Mouse (Mus musculus) hindbrain, embryonic 10.5 days (tissue): ENCODE measurements at regions not wholly inside any gene's neighbourhood (a gene's known extent, or its start where the extent isn't known, plus 50 kb on each side); places are given as distances from the start of the nearest gene placed in this dataset.

ENCODE experiments used
- DNase-seq: peaks from one replicate; pipeline ENCODE4 v3.0.0-alpha.2; 2017; ENCODE audit warnings: low spot score
- H3K27ac ChIP-seq: fragments of 300-500 bp; sonication (generic); 2 replicates; pipeline ENCODE4 v1.5.1; 2016; ENCODE audit warnings: mild to moderate bottlenecking, moderate library complexity
- H3K27me3 ChIP-seq: fragments of 300-500 bp; sonication (generic); 2 replicates; pipeline ENCODE4 v1.6.1; 2016; ENCODE audit warnings: mild to moderate bottlenecking; ENCODE audit not compliant: poor library complexity, insufficient read depth, severe bottlenecking
- H3K36me3 ChIP-seq: fragments of 300-500 bp; sonication (generic); 2 replicates; pipeline ENCODE4 v1.6.1; 2016; ENCODE audit warnings: mild to moderate bottlenecking, moderate library complexity
- H3K4me1 ChIP-seq: fragments of 300-500 bp; sonication (generic); replicated peaks from 2 replicates; pipeline ENCODE4 v1.6.1; 2016; ENCODE audit warnings: mild to moderate bottlenecking
- H3K4me3 ChIP-seq: fragments of 300-500 bp; sonication (generic); 2 replicates; pipeline ENCODE4 v1.5.1; 2016; ENCODE audit warnings: mild to moderate bottlenecking, moderate library complexity
- H3K9me3 ChIP-seq: fragments of 300-500 bp; sonication (generic); 2 replicates; pipeline ENCODE4 v1.6.1; 2016; ENCODE audit warnings: mild to moderate bottlenecking, moderate library complexity
- WGBS: fragments of 180-500 bp; shearing (Covaris S2); methylation state at CpG from one replicate; pipeline ENCODE4 v1.1.7; 2016; 5-methylcytosine and 5-hydroxymethylcytosine counted together

GRCm38 (mm10) chr10:17366042-17366740, 356.8 kb upstream of the Cited2 start:
- H3K27me3 ChIP-seq: no peaks in the 10 kb centered on the region
- 63% methylated on average over 3 of the region's 3 CpGs for whole genome bisulfite sequencing
- H3K4me1 ChIP-seq: peaks cover 16% of the 10 kb centered on the region
- no peaks in the 10 kb centered on the region for H3K9me3 ChIP-seq
- H3K36me3 ChIP-seq: no peaks in the 10 kb centered on the region
- no peak for DNase-seq
- peak overlapping the region; percentile 1; the same call in 1 of the 2 replicates for H3K27ac ChIP-seq
- H3K4me3 ChIP-seq: no peak overlapping the region

- H3K4me3 ChIP-seq: no peak overlapping the region
- H3K27ac ChIP-seq: peak overlapping the region; percentile 70
- WGBS: 28% methylated on average over 5 of the region's 5 CpGs
- H3K4me1 ChIP-seq: peaks cover 16% of the 10 kb centered on the region
- H3K36me3 ChIP-seq: no peaks in the 10 kb centered on the region
- DNase-seq: no peak
- no peaks in the 10 kb centered on the region for H3K9me3 ChIP-seq
- H3K27me3 ChIP-seq: no peaks in the 10 kb centered on the region
Measured at GRCm38 (mm10) chr10:17367026-17367425, 356.0 kb upstream of the Cited2 start.

GRCm38 (mm10) chr10:17367430-17367829, 355.6 kb upstream of the Cited2 start:
- H3K4me3 ChIP-seq: no peak overlapping the region
- H3K36me3 ChIP-seq: no peaks in the 10 kb centered on the region
- H3K4me1 ChIP-seq: peaks cover 16% of the 10 kb centered on the region
- H3K9me3 ChIP-seq: no peaks in the 10 kb centered on the region
- H3K27ac ChIP-seq: peak overlapping the region; percentile 70
- no peaks in the 10 kb centered on the region for H3K27me3 ChIP-seq
- DNase-seq: no peak

GRCm38 (mm10) chr10:17368636-17369035, 354.4 kb upstream of the Cited2 start:
- Histone ChIP-seq H3K9me3 (no peaks in the 10 kb centered on the region), H3K27me3 (no peaks in the 10 kb centered on the region), H3K4me1 (peaks cover 16% of the 10 kb centered on the region), H3K27ac (no peak overlapping the region), H3K4me3 (no peak overlapping the region), H3K36me3 (no peaks in the 10 kb centered on the region)
- 85% methylated on average over 1 of the region's 1 CpGs for WGBS
- DNase-seq: no peak

- no peak overlapping the region for H3K27ac ChIP-seq
- WGBS: 82% methylated on average over 2 of the region's 2 CpGs
- no peaks in the 10 kb centered on the region for H3K27me3 ChIP-seq
- DNase-seq: no peak
- H3K9me3 ChIP-seq: no peaks in the 10 kb centered on the region
- peaks cover 11% of the 10 kb centered on the region; the same call in 1 of the 2 replicates for H3K4me1 ChIP-seq
- H3K36me3 ChIP-seq: no peaks in the 10 kb centered on the region
- H3K4me3 ChIP-seq: no peak overlapping the region
Measured at GRCm38 (mm10) chr10:17372905-17373304, 350.1 kb upstream of the Cited2 start.

- no peak for DNase-seq
- no peaks in the 10 kb centered on the region for H3K36me3 ChIP-seq
- H3K27me3 ChIP-seq: no peaks in the 10 kb centered on the region
- H3K4me3 ChIP-seq: no peak overlapping the region
- H3K4me1 ChIP-seq: peaks cover 11% of the 10 kb centered on the region; the same call in 1 of the 2 replicates
- H3K27ac ChIP-seq: no peak overlapping the region
- H3K9me3 ChIP-seq: no peaks in the 10 kb centered on the region
- WGBS: 34% methylated on average over 2 of the region's 2 CpGs
Measured at GRCm38 (mm10) chr10:17374047-17374446, 349.0 kb upstream of the Cited2 start.

GRCm38 (mm10) chr10:17382990-17383389, 340.0 kb upstream of the Cited2 start:
- 90% methylated on average over 6 of the region's 6 CpGs for WGBS

GRCm38 (mm10) chr10:17385181-17385580, 337.8 kb upstream of the Cited2 start:
- 47% methylated on average over 1 of the region's 1 CpGs for WGBS
- peak; percentile 30 for DNase-seq

More at GRCm38 (mm10) chr10:17382990-17383389, 340.0 kb upstream of the Cited2 start:
- H3K27me3 ChIP-seq: no peaks in the 10 kb centered on the region
- H3K27ac ChIP-seq: no peak overlapping the region
- no peak overlapping the region for H3K4me3 ChIP-seq
- no peaks in the 10 kb centered on the region for H3K4me1 ChIP-seq
- no peaks in the 10 kb centered on the region for H3K36me3 ChIP-seq
- no peaks in the 10 kb centered on the region for H3K9me3 ChIP-seq
- no peak for DNase-seq

GRCm38 (mm10) chr10:17387296-17387695, 335.7 kb upstream of the Cited2 start:
- Histone ChIP-seq H3K9me3 (peaks cover 12% of the 10 kb centered on the region), H3K4me3 (no peak overlapping the region), H3K4me1 (no peaks in the 10 kb centered on the region), H3K27me3 (no peaks in the 10 kb centered on the region), H3K36me3 (no peaks in the 10 kb centered on the region), H3K27ac (no peak overlapping the region)
- WGBS: 80% methylated on average over 4 of the region's 4 CpGs
- DNase-seq: no peak

More at GRCm38 (mm10) chr10:17385181-17385580, 337.8 kb upstream of the Cited2 start:
- no peak overlapping the region for H3K27ac ChIP-seq
- no peak overlapping the region for H3K4me3 ChIP-seq
- H3K9me3 ChIP-seq: no peaks in the 10 kb centered on the region
- no peaks in the 10 kb centered on the region for H3K27me3 ChIP-seq
- no peaks in the 10 kb centered on the region for H3K4me1 ChIP-seq
- no peaks in the 10 kb centered on the region for H3K36me3 ChIP-seq

- H3K27ac ChIP-seq: no peak overlapping the region
- no peaks in the 10 kb centered on the region for H3K4me1 ChIP-seq
- DNase-seq: no peak
- H3K36me3 ChIP-seq: no peaks in the 10 kb centered on the region
- 90% methylated on average over 8 of the region's 8 CpGs for WGBS
- H3K27me3 ChIP-seq: no peaks in the 10 kb centered on the region
- H3K4me3 ChIP-seq: no peak overlapping the region
- H3K9me3 ChIP-seq: peaks cover 12% of the 10 kb centered on the region
Measured at GRCm38 (mm10) chr10:17395495-17396224, 327.4 kb upstream of the Cited2 start.

GRCm38 (mm10) chr10:17403899-17404298, 319.1 kb upstream of the Cited2 start:
- DNase-seq: no peak
- Histone ChIP-seq H3K27me3 (no peaks in the 10 kb centered on the region), H3K4me1 (no peaks in the 10 kb centered on the region)

GRCm38 (mm10) chr10:17407854-17408606, 315.0 kb upstream of the Cited2 start:
- no peak for DNase-seq
- H3K4me1 ChIP-seq: peaks cover 7% of the 10 kb centered on the region
- H3K4me3 ChIP-seq: no peak overlapping the region
- H3K9me3 ChIP-seq: no peaks in the 10 kb centered on the region
- H3K27me3 ChIP-seq: no peaks in the 10 kb centered on the region
- no peak overlapping the region for H3K27ac ChIP-seq
- WGBS: 69% methylated on average over 2 of the region's 2 CpGs
- H3K36me3 ChIP-seq: no peaks in the 10 kb centered on the region

More at GRCm38 (mm10) chr10:17403899-17404298, 319.1 kb upstream of the Cited2 start:
- H3K4me3 ChIP-seq: no peak overlapping the region
- H3K27ac ChIP-seq: no peak overlapping the region
- no peaks in the 10 kb centered on the region for H3K9me3 ChIP-seq
- H3K36me3 ChIP-seq: no peaks in the 10 kb centered on the region

- Histone ChIP-seq H3K27ac (no peak overlapping the region), H3K4me3 (no peak overlapping the region), H3K27me3 (no peaks in the 10 kb centered on the region), H3K9me3 (no peaks in the 10 kb centered on the region), H3K36me3 (no peaks in the 10 kb centered on the region), H3K4me1 (peaks cover 7% of the 10 kb centered on the region)
- 88% methylated on average over 1 of the region's 1 CpGs for WGBS
- no peak for DNase-seq
Measured at GRCm38 (mm10) chr10:17408781-17409180, 314.2 kb upstream of the Cited2 start.
